30 mouse cellular contexts compared by ENCODE assay signal in the genomic region with DNA sequence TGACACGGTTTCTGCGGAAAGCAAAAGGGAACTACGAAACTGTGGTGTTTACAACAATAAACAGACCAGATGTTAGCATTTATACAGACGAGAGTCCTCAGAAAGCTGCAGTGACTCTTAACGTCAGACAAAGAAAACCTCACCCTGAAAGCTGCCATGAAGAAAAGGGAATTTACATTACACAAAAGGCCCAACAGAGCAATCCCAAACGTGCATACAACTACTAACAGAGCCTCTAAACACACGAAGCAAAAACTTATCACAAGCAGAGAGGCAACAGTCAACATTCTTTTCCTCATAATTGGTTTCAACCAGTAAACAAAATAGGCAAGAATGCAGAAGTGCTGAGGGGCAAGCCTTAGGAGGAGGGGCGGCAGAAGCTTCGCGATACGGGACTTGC. TPM values are rescaled to one million over a fixed set of nuclear protein-coding genes. Genes with fewer than 3 reads are reported as not detected.
DNase-seq lines count a peak whose midpoint lies in the region; ATAC-seq and TF ChIP-seq lines count a peak whose summit lies in the region.
"Had no signal": no experiment of that assay in that cellular context is flagged by ENCODE, and none has a peak within 500 bp of the region (broad histone marks: within the 10 kb centered on the region; RNA-seq: fewer than 3 reads in every experiment).

No protein-coding gene starts in this region.

- ATAC-seq in heart, embryonic 15.5 days (replicated peaks; ENCODE audit: insufficient number of reproducible peaks, insufficient read depth, low FRiP score, low read depth), result no peak
- ATAC-seq in heart, embryonic 12.5 days (ENCODE audit: insufficient number of reproducible peaks, low FRiP score), result no peak
- no peak for ATAC-seq in liver, postnatal 0 days
- no peak for ATAC-seq in liver, embryonic 12.5 days
- ATAC-seq: CD4-positive, CD25-positive, alpha-beta regulatory T cell, adult 4 months; forebrain, embryonic 14.5 days; Patski had no signal

- no peak overlapping the region for H3K4me3 ChIP-seq in heart, embryonic 15.5 days
- H3K4me3 ChIP-seq in heart, embryonic 12.5 days, result no peak overlapping the region
- H3K4me3 ChIP-seq in liver, postnatal 0 days (ENCODE audit: low read depth, low read length), result no peak overlapping the region
- no peak overlapping the region for H3K4me3 ChIP-seq in liver, embryonic 12.5 days
- no peak overlapping the region for H3K4me3 ChIP-seq in limb, embryonic 10.5 days
- H3K4me3 ChIP-seq: erythroblast, embryonic 14.5 days; hindbrain, embryonic 12.5 days; lung, embryonic 15.5 days had no signal

- TF ChIP-seq EP300 in liver, postnatal 0 days (IDR thresholded peaks at IDR 0.05; ENCODE audit: low read depth), result no peak

- no peaks in the 10 kb centered on the region for H3K36me3 ChIP-seq in heart, embryonic 15.5 days
- H3K36me3 ChIP-seq in heart, embryonic 12.5 days, result no peaks in the 10 kb centered on the region
- H3K36me3 ChIP-seq in liver, postnatal 0 days (replicated peaks; ENCODE audit: insufficient read depth, low read length), result no peaks in the 10 kb centered on the region
- no peaks in the 10 kb centered on the region for H3K36me3 ChIP-seq in liver, embryonic 12.5 days
- 0 out of 2 replicates have a peak, but pooled peaks cover under 1% of the 10 kb centered on the region for H3K36me3 ChIP-seq in limb, embryonic 10.5 days
- H3K36me3 ChIP-seq: hindbrain, embryonic 12.5 days; lung, embryonic 15.5 days had no signal

- no peak for TF ChIP-seq CTCF in liver, postnatal 0 days (IDR thresholded peaks at IDR 0.05; ENCODE audit: low read depth)

- H3K27ac ChIP-seq in heart, embryonic 15.5 days, result peak overlapping the region; percentile 17; the same call in 1 of the 2 replicates
- no peak overlapping the region for H3K27ac ChIP-seq in heart, embryonic 12.5 days (ENCODE audit: poor library complexity, severe bottlenecking)
- H3K27ac ChIP-seq in liver, postnatal 0 days (ENCODE audit: low read depth), result peak overlapping the region; percentile 64; the same call in 1 of the 2 replicates
- no peak overlapping the region for H3K27ac ChIP-seq in liver, embryonic 12.5 days
- peak overlapping the region; percentile 34; the same call in 1 of the 2 replicates for H3K27ac ChIP-seq in limb, embryonic 10.5 days
- H3K27ac ChIP-seq: lung, embryonic 15.5 days; macrophage had no signal

- H3K9me3 ChIP-seq in heart, embryonic 15.5 days (replicated peaks), result no peaks in the 10 kb centered on the region
- no peaks in the 10 kb centered on the region for H3K9me3 ChIP-seq in heart, embryonic 12.5 days (replicated peaks)
- H3K9me3 ChIP-seq in liver, postnatal 0 days (ENCODE audit: low read length), result no peaks in the 10 kb centered on the region
- no peaks in the 10 kb centered on the region for H3K9me3 ChIP-seq in liver, embryonic 12.5 days (replicated peaks)
- H3K9me3 ChIP-seq in limb, embryonic 10.5 days (replicated peaks), result no peaks in the 10 kb centered on the region
- H3K9me3 ChIP-seq: hindbrain, embryonic 12.5 days; lung, embryonic 15.5 days had no signal

- peaks cover 35% of the 10 kb centered on the region for H3K4me1 ChIP-seq in heart, embryonic 15.5 days (replicated peaks)
- H3K4me1 ChIP-seq in heart, embryonic 12.5 days (replicated peaks), result peaks cover 35% of the 10 kb centered on the region
- peaks cover 14% of the 10 kb centered on the region for H3K4me1 ChIP-seq in liver, postnatal 0 days (ENCODE audit: insufficient read depth)
- peaks cover 7% of the 10 kb centered on the region; the same call in 1 of the 2 replicates for H3K4me1 ChIP-seq in liver, embryonic 12.5 days
- H3K4me1 ChIP-seq in limb, embryonic 10.5 days, result peaks cover 26% of the 10 kb centered on the region

- no peak for DNase-seq in liver, postnatal 0 days
- peak; percentile 54 for DNase-seq in ZHBTc4 (ENCODE audit: low read depth, low spot score)
- DNase-seq in limb, embryonic 10.5 days (ENCODE audit: low spot score), result no peak
- DNase-seq in embryo, embryonic 10.5 days (ENCODE audit: low spot score), result no peak
- no peak for DNase-seq in adrenal gland, adult 8-10 months
- DNase-seq: adrenal gland, postnatal 25 days; cerebellum, adult 18-20 months; cerebellum, postnatal 25 days; gastrocnemius, postnatal 10 days; heart, adult 18-20 months; kidney, adult 11 months; liver; thymus, postnatal 4 days had no signal

- WGBS in heart, embryonic 15.5 days, result 76% methylated on average over 11 of the region's 11 CpGs
- WGBS in heart, embryonic 12.5 days, result 78% methylated on average over 11 of the region's 11 CpGs
- WGBS in liver, postnatal 0 days (ENCODE audit: insufficient replicate concordance), result 62% methylated on average over 11 of the region's 11 CpGs
- 70% methylated on average over 11 of the region's 11 CpGs for WGBS in liver, embryonic 12.5 days (ENCODE audit: insufficient replicate concordance)
- 67% methylated on average over 11 of the region's 11 CpGs for WGBS in limb, embryonic 10.5 days

- no peak overlapping the region for H3K9ac ChIP-seq in heart, embryonic 15.5 days
- no peak overlapping the region for H3K9ac ChIP-seq in heart, embryonic 12.5 days
- no peak overlapping the region for H3K9ac ChIP-seq in liver, postnatal 0 days (replicated peaks)
- no peak overlapping the region for H3K9ac ChIP-seq in liver, embryonic 12.5 days
- H3K9ac ChIP-seq: hindbrain, embryonic 12.5 days; lung, embryonic 15.5 days had no signal

- H3K27me3 ChIP-seq in heart, embryonic 15.5 days, result no peaks in the 10 kb centered on the region
- no peaks in the 10 kb centered on the region for H3K27me3 ChIP-seq in heart, embryonic 12.5 days (replicated peaks)
- H3K27me3 ChIP-seq in liver, postnatal 0 days (ENCODE audit: insufficient read depth, low read length), result no peaks in the 10 kb centered on the region
- no peaks in the 10 kb centered on the region for H3K27me3 ChIP-seq in liver, embryonic 12.5 days (replicated peaks)
- no peaks in the 10 kb centered on the region for H3K27me3 ChIP-seq in limb, embryonic 10.5 days (ENCODE audit: low read depth, poor library complexity, severe bottlenecking)
- H3K27me3 ChIP-seq: hindbrain, embryonic 12.5 days; lung, embryonic 15.5 days; Patski had no signal

- H3K4me2 ChIP-seq in heart, embryonic 15.5 days, result no peak overlapping the region
- no peak overlapping the region for H3K4me2 ChIP-seq in heart, embryonic 12.5 days
- H3K4me2 ChIP-seq in liver, postnatal 0 days (ENCODE audit: low read depth, low read length), result no peak overlapping the region
- no peak overlapping the region for H3K4me2 ChIP-seq in liver, embryonic 12.5 days
- H3K4me2 ChIP-seq: hindbrain, embryonic 12.5 days; lung, embryonic 15.5 days had no signal

RNA-seq across cellular contexts. Expression of a gene that starts 18.9 kb away (rescaled TPM):
- 1.3 and 1.5 TPM in 2 replicates for polyA plus RNA-seq in heart, embryonic 15.5 days (2015; fragmentation: Nextera tagmentation; extraction: Ambion mirVana)
- 1.7 TPM in 2 replicates for polyA plus RNA-seq in heart, embryonic 12.5 days (2016; fragmentation: Nextera tagmentation; extraction: Ambion mirVana)
- 0.94 and 1.1 TPM in 2 replicates for polyA plus RNA-seq in liver, postnatal 0 days (2015; fragmentation: Nextera tagmentation; extraction: Ambion mirVana)
- 0.67 and 0.68 TPM in 2 replicates for polyA plus RNA-seq in liver, embryonic 12.5 days (2016; fragmentation: Nextera tagmentation; extraction: Ambion mirVana)
- polyA plus RNA-seq in limb, embryonic 10.5 days (2016; fragmentation: Nextera tagmentation; extraction: Ambion mirVana), result 1.8 and 2.3 TPM in 2 replicates
- total RNA-seq in adrenal gland, adult 8-10 months (2022), result 10 to 100 TPM; 41.3 to 57.6 (median 54.9) TPM

RNA-seq across cellular contexts. Expression of a gene that starts 37.5 kb away (rescaled TPM):
- 82.3 and 90.3 TPM in 2 replicates for polyA plus RNA-seq in heart, embryonic 15.5 days (2015; fragmentation: Nextera tagmentation; extraction: Ambion mirVana)
- 107 and 112 TPM in 2 replicates for polyA plus RNA-seq in heart, embryonic 12.5 days (2016; fragmentation: Nextera tagmentation; extraction: Ambion mirVana)
- polyA plus RNA-seq in liver, postnatal 0 days (2015; fragmentation: Nextera tagmentation; extraction: Ambion mirVana), result 24.9 and 25.0 TPM in 2 replicates
- polyA plus RNA-seq in liver, embryonic 12.5 days (2016; fragmentation: Nextera tagmentation; extraction: Ambion mirVana), result 34.5 and 34.8 TPM in 2 replicates
- 63.2 and 65.4 TPM in 2 replicates for polyA plus RNA-seq in limb, embryonic 10.5 days (2016; fragmentation: Nextera tagmentation; extraction: Ambion mirVana)
- 100 to 1,000 TPM in 2 of 4 experiments, 10 to 100 TPM in 2; 54.3 to 135 (median 96.8) TPM for total RNA-seq in adrenal gland, adult 8-10 months (2022)

RNA-seq across cellular contexts. Expression of a gene that starts 54.6 kb away (rescaled TPM):
- not detected in 2 replicates for polyA plus RNA-seq in heart, embryonic 15.5 days (2015; fragmentation: Nextera tagmentation; extraction: Ambion mirVana)
- polyA plus RNA-seq in heart, embryonic 12.5 days (2016; fragmentation: Nextera tagmentation; extraction: Ambion mirVana), result not detected in 2 replicates
- not detected in 2 replicates for polyA plus RNA-seq in liver, postnatal 0 days (2015; fragmentation: Nextera tagmentation; extraction: Ambion mirVana)
- polyA plus RNA-seq in liver, embryonic 12.5 days (2016; fragmentation: Nextera tagmentation; extraction: Ambion mirVana), result not detected in 2 replicates
- polyA plus RNA-seq in limb, embryonic 10.5 days (2016; fragmentation: Nextera tagmentation; extraction: Ambion mirVana), result not detected in 2 replicates
- 1 to 10 TPM in 1 of 4 experiments, under 1 TPM in 1, not detected in 2; 0.38 to 1.1 TPM for total RNA-seq in adrenal gland, adult 8-10 months (2022)
- total RNA-seq: adrenal gland, postnatal 25 days; ES-E14; gastrocnemius, postnatal 10 days; heart, adult 18-20 months; layer of hippocampus, adult 18-20 months; left cerebral cortex, postnatal 36 days; midbrain, postnatal 0 days had no signal
- polyA plus RNA-seq: CD4-positive, CD25-positive, alpha-beta regulatory T cell, adult 4 months; erythroblast, embryonic 14.5 days; forebrain, embryonic 14.5 days; heart, embryonic 14.5 days; hindbrain, embryonic 12.5 days; kidney, postnatal 0 days; lung, embryonic 15.5 days; macrophage; midbrain, postnatal 0 days; Patski; small intestine, adult 2 months had no signal

RNA-seq across cellular contexts. Expression of a gene that starts 55.3 kb away (rescaled TPM):
- polyA plus RNA-seq in heart, embryonic 15.5 days (2015; fragmentation: Nextera tagmentation; extraction: Ambion mirVana), result not detected in 2 replicates
- not detected in 2 replicates for polyA plus RNA-seq in heart, embryonic 12.5 days (2016; fragmentation: Nextera tagmentation; extraction: Ambion mirVana)
- not detected in 2 replicates for polyA plus RNA-seq in liver, postnatal 0 days (2015; fragmentation: Nextera tagmentation; extraction: Ambion mirVana)
- polyA plus RNA-seq in liver, embryonic 12.5 days (2016; fragmentation: Nextera tagmentation; extraction: Ambion mirVana), result not detected in 2 replicates
- not detected in 2 replicates for polyA plus RNA-seq in limb, embryonic 10.5 days (2016; fragmentation: Nextera tagmentation; extraction: Ambion mirVana)
- not detected for total RNA-seq in adrenal gland, adult 8-10 months (2022)
- total RNA-seq: adrenal gland, postnatal 25 days; ES-E14; gastrocnemius, postnatal 10 days; heart, adult 18-20 months; layer of hippocampus, adult 18-20 months; left cerebral cortex, postnatal 36 days; midbrain, postnatal 0 days had no signal
- polyA plus RNA-seq: CD4-positive, CD25-positive, alpha-beta regulatory T cell, adult 4 months; erythroblast, embryonic 14.5 days; forebrain, embryonic 14.5 days; heart, embryonic 14.5 days; hindbrain, embryonic 12.5 days; kidney, postnatal 0 days; lung, embryonic 15.5 days; macrophage; midbrain, postnatal 0 days; Patski; small intestine, adult 2 months had no signal

Comparison
In these comparisons a context has a peak if more than half of its experiments do, and no peak if none do; other contexts are left out.
1. H3K27ac ChIP-seq: peak in heart, embryonic 15.5 days (single experiment), liver, postnatal 0 days (single experiment) and limb, embryonic 10.5 days (single experiment); none in heart, embryonic 12.5 days (single experiment) and liver, embryonic 12.5 days (single experiment).